Mouse (Mus musculus): Measurements from ENCODE around the gene Txlng.
"Not testable (repeated sequence)": the region's sequence is repeated elsewhere in the genome, so short reads cannot be mapped to it uniquely, and the experiment has no call there.

Txlng gene

GRCm38 (mm10) chrX:162829203-162829708 lies at the start of gene Txlng:
Txlng (minus strand) TSS chrX:162829454.
- peak; percentile 99 for DNase-seq

GRCm38 (mm10) chrX:162878236-162878635 lies 49.0 kb upstream of the Txlng start:
- DNase-seq: no peak

- DNase-seq: no peak
Observed at GRCm38 (mm10) chrX:162873761-162874160, 44.5 kb upstream of the Txlng start.

GRCm38 (mm10) chrX:162871734-162872517 lies 42.7 kb upstream of the Txlng start:
- DNase-seq: no peak

GRCm38 (mm10) chrX:162868294-162868965 lies 39.2 kb upstream of the Txlng start:
- no peak for DNase-seq

GRCm38 (mm10) chrX:162848682-162849081 lies 19.4 kb upstream of the Txlng start:
- no peak for DNase-seq

GRCm38 (mm10) chrX:162845531-162845930 lies 16.3 kb upstream of the Txlng start:
- no peak for DNase-seq

GRCm38 (mm10) chrX:162844447-162845100 lies 15.3 kb upstream of the Txlng start:
- peak; percentile 31 for DNase-seq

- DNase-seq: no peak
Observed at GRCm38 (mm10) chrX:162832101-162832500, 2.8 kb upstream of the Txlng start.

- no peak for DNase-seq
Observed at GRCm38 (mm10) chrX:162831542-162831941, 2.3 kb upstream of the Txlng start.

- DNase-seq: no peak
Observed at GRCm38 (mm10) chrX:162831036-162831435, 1.8 kb upstream of the Txlng start.

- not testable (repeated sequence) for DNase-seq
Observed at GRCm38 (mm10) chrX:162830313-162830712, 1.1 kb upstream of the Txlng start.

- no peak for DNase-seq
Observed at GRCm38 (mm10) chrX:162829741-162830140, 487 bp upstream of the Txlng start.

- no peak for DNase-seq
Observed at GRCm38 (mm10) chrX:162828783-162829182, 471 bp downstream of the Txlng start.

- DNase-seq: no peak
Observed at GRCm38 (mm10) chrX:162828016-162828415, 1.2 kb downstream of the Txlng start.

- peak; percentile 38 for DNase-seq
Observed at GRCm38 (mm10) chrX:162800371-162800770, 28.9 kb downstream of the Txlng start.

GRCm38 (mm10) chrX:162791392-162791791 lies 37.9 kb downstream of the Txlng start:
- DNase-seq: not testable (repeated sequence)

GRCm38 (mm10) chrX:162788372-162788771 lies 40.9 kb downstream of the Txlng start:
- no peak for DNase-seq

GRCm38 (mm10) chrX:162770726-162771125 lies 58.5 kb downstream of the Txlng start:
- no peak for DNase-seq

- peak; percentile 6 for DNase-seq
Observed at GRCm38 (mm10) chrX:162761716-162762395, 67.4 kb downstream of the Txlng start.

GRCm38 (mm10) chrX:162760958-162761515 lies 68.2 kb downstream of the Txlng start:
- DNase-seq: peak; percentile 12

- peak; percentile 92 for DNase-seq
Observed at GRCm38 (mm10) chrX:162760115-162760942, 68.9 kb downstream of the Txlng start, which contains the start of gene Rbbp7. Rbbp7 (plus strand) TSS chrX:162760402.

Measured in kidney, adult 11 months (tissue).